Mouse (Mus musculus): ENCODE measurements at regions not wholly inside any gene's neighbourhood (a gene's known extent, or its start where the extent isn't known, plus 50 kb on each side); places are given as distances from the start of the nearest gene placed in this dataset.

GRCm38 (mm10) chr14:58265373-58265772 lies 195.0 kb downstream of the Fgf9 start:
- H3K4me1 ChIP-seq (ENCODE audit: control insufficient read depth, insufficient read depth, low read length), result no peaks in the 10 kb centered on the region
- no peak for TF ChIP-seq CTCF (IDR thresholded peaks at IDR 0.05; ENCODE audit: borderline replicate concordance, insufficient read depth, low read depth, low read length)
- 82% methylated on average over 7 of the region's 7 CpGs for WGBS

GRCm38 (mm10) chr14:58264401-58264800 lies 194.1 kb downstream of the Fgf9 start:
- no peaks in the 10 kb centered on the region for H3K4me1 ChIP-seq (ENCODE audit: control insufficient read depth, insufficient read depth, low read length)

More at GRCm38 (mm10) chr14:58265373-58265772, 195.0 kb downstream of the Fgf9 start:
- DNase-seq, result no peak
- Histone ChIP-seq H3K4me3 (replicated peaks; ENCODE audit: insufficient read depth, low read depth, low read length) (no peak overlapping the region), H3K27me3 (ENCODE audit: control insufficient read depth, insufficient read depth, low read length) (no peaks in the 10 kb centered on the region), H3K27ac (ENCODE audit: insufficient read depth, low read length) (no peak overlapping the region)

GRCm38 (mm10) chr14:58253369-58253968 lies 183.1 kb downstream of the Fgf9 start:
- Histone ChIP-seq H3K27ac (ENCODE audit: insufficient read depth, low read length) (no peak overlapping the region), H3K4me1 (ENCODE audit: control insufficient read depth, insufficient read depth, low read length) (no peaks in the 10 kb centered on the region; the same call in 1 of the 2 replicates), H3K4me3 (replicated peaks; ENCODE audit: insufficient read depth, low read depth, low read length) (no peak overlapping the region), H3K27me3 (ENCODE audit: control insufficient read depth, insufficient read depth, low read length) (no peaks in the 10 kb centered on the region)
- TF ChIP-seq CTCF (IDR thresholded peaks at IDR 0.05; ENCODE audit: borderline replicate concordance, insufficient read depth, low read depth, low read length) (no peak), POLR2A (IDR thresholded peaks at IDR 0.05; ENCODE audit: borderline replicate concordance, insufficient read depth, low read length) (no peak)
- WGBS, result 25% methylated on average over 3 of the region's 3 CpGs
- peak; percentile 8 to 11 for DNase-seq

More at GRCm38 (mm10) chr14:58264401-58264800, 194.1 kb downstream of the Fgf9 start:
- DNase-seq, result no peak
- TF ChIP-seq POLR2A (IDR thresholded peaks at IDR 0.05; ENCODE audit: borderline replicate concordance, insufficient read depth, low read length) (no peak), CTCF (IDR thresholded peaks at IDR 0.05; ENCODE audit: borderline replicate concordance, insufficient read depth, low read depth, low read length) (no peak)
- 80% methylated on average over 7 of the region's 7 CpGs for WGBS
- Histone ChIP-seq H3K27me3 (ENCODE audit: control insufficient read depth, insufficient read depth, low read length) (no peaks in the 10 kb centered on the region), H3K4me3 (replicated peaks; ENCODE audit: insufficient read depth, low read depth, low read length) (no peak overlapping the region), H3K27ac (ENCODE audit: insufficient read depth, low read length) (no peak overlapping the region)

- Histone ChIP-seq H3K4me1 (ENCODE audit: control insufficient read depth, insufficient read depth, low read length) (no peaks in the 10 kb centered on the region), H3K27me3 (ENCODE audit: control insufficient read depth, insufficient read depth, low read length) (no peaks in the 10 kb centered on the region), H3K4me3 (replicated peaks; ENCODE audit: insufficient read depth, low read depth, low read length) (no peak overlapping the region), H3K27ac (ENCODE audit: insufficient read depth, low read length) (no peak overlapping the region)
- no peak for DNase-seq
- 98% methylated on average over 1 of the region's 1 CpGs for WGBS
- TF ChIP-seq POLR2A (IDR thresholded peaks at IDR 0.05; ENCODE audit: borderline replicate concordance, insufficient read depth, low read length), result no peak
- TF ChIP-seq CTCF (IDR thresholded peaks at IDR 0.05; ENCODE audit: borderline replicate concordance, insufficient read depth, low read depth, low read length), result no peak
Observed at GRCm38 (mm10) chr14:58225869-58226268, 155.5 kb downstream of the Fgf9 start.

DNA sequence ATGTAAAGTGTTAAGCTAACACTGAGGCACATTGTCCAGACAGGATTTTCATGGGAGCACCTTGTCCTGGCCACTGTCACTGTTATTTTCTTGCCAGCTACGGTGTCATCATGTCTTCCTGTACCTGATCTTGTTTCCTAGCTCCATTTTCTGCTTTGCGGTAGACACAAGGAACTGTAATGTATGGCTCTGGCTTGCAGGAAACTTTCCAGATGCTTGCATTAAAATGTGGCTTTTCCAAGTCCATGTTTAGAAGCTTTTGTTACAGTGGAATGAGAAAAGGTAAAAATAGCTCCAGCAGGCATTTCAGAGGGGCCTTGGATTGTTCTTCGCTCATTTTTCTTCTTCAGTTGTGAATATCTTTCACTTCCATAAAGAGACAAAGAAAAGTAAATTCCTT lies 154.1 kb downstream of the Fgf9 start:
- 96% methylated on average over 3 of the region's 3 CpGs for WGBS
- Histone ChIP-seq H3K27ac (ENCODE audit: insufficient read depth, low read length) (no peak overlapping the region), H3K27me3 (ENCODE audit: control insufficient read depth, insufficient read depth, low read length) (no peaks in the 10 kb centered on the region), H3K4me3 (replicated peaks; ENCODE audit: insufficient read depth, low read depth, low read length) (no peak overlapping the region), H3K4me1 (ENCODE audit: control insufficient read depth, insufficient read depth, low read length) (no peaks in the 10 kb centered on the region)
- no peak for TF ChIP-seq POLR2A (IDR thresholded peaks at IDR 0.05; ENCODE audit: borderline replicate concordance, insufficient read depth, low read length)
- no peak for DNase-seq

GRCm38 (mm10) chr14:58208401-58208800 lies 138.1 kb downstream of the Fgf9 start:
- WGBS, result 98% methylated on average over 1 of the region's 1 CpGs
- no peaks in the 10 kb centered on the region for H3K4me1 ChIP-seq (ENCODE audit: control insufficient read depth, insufficient read depth, low read length)
- no peaks in the 10 kb centered on the region for H3K27me3 ChIP-seq (ENCODE audit: control insufficient read depth, insufficient read depth, low read length)
- DNase-seq, result no peak
- no peak overlapping the region for H3K27ac ChIP-seq (ENCODE audit: insufficient read depth, low read length)
- H3K4me3 ChIP-seq (replicated peaks; ENCODE audit: insufficient read depth, low read depth, low read length), result no peak overlapping the region
- TF ChIP-seq POLR2A (IDR thresholded peaks at IDR 0.05; ENCODE audit: borderline replicate concordance, insufficient read depth, low read length) (no peak), CTCF (IDR thresholded peaks at IDR 0.05; ENCODE audit: borderline replicate concordance, insufficient read depth, low read depth, low read length) (no peak)

DNA sequence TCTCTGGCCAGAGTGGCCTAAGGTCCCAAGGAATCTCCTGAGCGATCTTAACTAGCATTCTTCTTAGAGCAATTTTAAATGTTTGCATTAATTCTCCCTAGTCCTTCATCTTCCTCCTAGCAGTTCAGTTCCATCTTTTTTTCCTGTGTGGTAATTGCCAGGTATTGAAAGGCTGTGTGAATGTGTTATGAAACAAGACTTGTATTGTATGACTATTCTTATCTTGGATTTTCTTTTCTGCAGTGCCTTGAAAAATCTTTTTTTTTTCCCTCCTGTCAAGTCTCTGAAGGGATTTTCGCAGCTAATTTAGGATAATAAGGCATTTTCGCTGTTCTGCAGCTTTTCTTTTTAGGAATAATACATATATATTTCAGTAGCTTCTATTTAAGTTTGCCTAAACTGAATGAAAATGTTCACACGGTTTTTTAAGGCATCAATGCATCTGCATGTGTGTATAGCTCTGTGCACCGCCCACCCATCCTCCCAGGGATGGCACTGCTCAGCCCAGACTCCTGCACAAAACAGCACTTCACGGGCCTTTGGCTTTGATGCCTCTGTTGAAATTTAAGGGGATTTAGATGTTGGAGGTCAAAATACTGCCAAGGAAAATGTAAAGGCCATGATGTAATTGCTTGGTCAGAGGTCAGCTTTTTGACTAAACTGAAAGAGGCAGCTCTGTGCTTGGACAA lies 132.4 kb downstream of the Fgf9 start:
- DNase-seq, result no peak
- Histone ChIP-seq H3K27me3 (ENCODE audit: control insufficient read depth, insufficient read depth, low read length) (no peaks in the 10 kb centered on the region), H3K27ac (ENCODE audit: insufficient read depth, low read length) (no peak overlapping the region), H3K4me3 (replicated peaks; ENCODE audit: insufficient read depth, low read depth, low read length) (no peak overlapping the region), H3K4me1 (ENCODE audit: control insufficient read depth, insufficient read depth, low read length) (no peaks in the 10 kb centered on the region)
- TF ChIP-seq POLR2A (IDR thresholded peaks at IDR 0.05; ENCODE audit: borderline replicate concordance, insufficient read depth, low read length) (no peak), CTCF (IDR thresholded peaks at IDR 0.05; ENCODE audit: borderline replicate concordance, insufficient read depth, low read depth, low read length) (no peak)
- WGBS, result 65% methylated on average over 6 of the region's 6 CpGs

DNA sequence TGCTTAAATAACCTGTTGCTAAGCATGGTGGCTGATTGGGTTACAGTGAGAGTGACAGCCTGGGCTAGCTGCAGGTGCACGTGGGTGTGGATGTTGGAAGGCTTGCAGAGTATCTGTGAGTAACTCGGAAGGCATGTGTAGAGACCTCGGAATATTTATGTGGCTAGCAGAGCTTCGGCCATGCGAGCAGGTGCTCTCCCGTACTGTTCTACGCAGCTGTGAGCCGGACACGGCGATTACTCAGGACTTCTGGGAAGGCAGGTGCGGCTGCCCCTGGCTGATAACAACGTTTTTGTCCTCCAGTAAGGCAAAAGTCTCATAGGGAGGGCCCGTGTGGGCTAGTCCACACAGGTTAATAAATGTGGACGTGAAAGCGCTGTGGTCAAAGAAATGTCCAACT lies 119.6 kb downstream of the Fgf9 start:
- Histone ChIP-seq H3K27ac (ENCODE audit: insufficient read depth, low read length) (no peak overlapping the region), H3K27me3 (ENCODE audit: control insufficient read depth, insufficient read depth, low read length) (no peaks in the 10 kb centered on the region), H3K4me3 (replicated peaks; ENCODE audit: insufficient read depth, low read depth, low read length) (no peak overlapping the region), H3K4me1 (ENCODE audit: control insufficient read depth, insufficient read depth, low read length) (no peaks in the 10 kb centered on the region)
- 82% methylated on average over 15 of the region's 15 CpGs for WGBS
- DNase-seq, result no peak
- no peak for TF ChIP-seq POLR2A (IDR thresholded peaks at IDR 0.05; ENCODE audit: borderline replicate concordance, insufficient read depth, low read length)
